Mouse (Mus musculus) embryonic fibroblast, embryonic 13.5 days (primary cell): ENCODE data around the gene Atg7. TPM values are rescaled to one million over a fixed set of nuclear protein-coding genes. Genes with fewer than 3 reads are reported as not detected.

Source experiments
- H3K27ac ChIP-seq: 2 replicates; pipeline ENCODE4 v1.5.1; 2012; ENCODE audit warnings: low read length, control low read depth, inconsistent platforms; ENCODE audit not compliant: insufficient read depth
- H3K4me1 ChIP-seq: 2 replicates; pipeline ENCODE4 v1.6.1; 2011; ENCODE audit warnings: low read length; ENCODE audit not compliant: control insufficient read depth, insufficient read depth
- H3K4me3 ChIP-seq: 2 replicates; pipeline ENCODE4 v1.5.1; 2011; ENCODE audit warnings: mild to moderate bottlenecking, control low read depth, low read length; ENCODE audit not compliant: insufficient read depth
- CTCF ChIP-seq: IDR thresholded peaks from 2 replicates; pipeline ENCODE4 v1.5.1; 2011; ENCODE audit warnings: mild to moderate bottlenecking, control low read depth, low read length, moderate library complexity, borderline replicate concordance; ENCODE audit not compliant: insufficient read depth
- POLR2A ChIP-seq: IDR thresholded peaks from 2 replicates; pipeline ENCODE4 v1.6.1; 2011; ENCODE audit warnings: low read depth, mild to moderate bottlenecking, control low read depth, low read length, moderate library complexity
- polyA plus RNA-seq: library from polyadenylated mRNA; stranded (reverse); fragments of >200 nt; gene quantifications from 2 replicates; pipeline ENCODE4 v1.2.4, GENCODE M21; 2011; ENCODE audit warnings: low read depth; ENCODE audit not compliant: missing spikeins, insufficient read length

The Atg7 gene
- polyA plus RNA-seq, 1 experiment, result 14.8 TPM

GRCm38 (mm10) chr6:114725147-114725575, 82.3 kb downstream of the Atg7 start:
- no peak overlapping the region for H3K27ac ChIP-seq
- TF ChIP-seq POLR2A (no peak), CTCF (no peak)
- H3K4me1 ChIP-seq, result peaks cover 25% of the 10 kb centered on the region
- H3K4me3 ChIP-seq, result no peak overlapping the region

GRCm38 (mm10) chr6:114726681-114727080, 83.8 kb downstream of the Atg7 start:
- H3K4me1 ChIP-seq, result peaks cover 25% of the 10 kb centered on the region
- no peak for TF ChIP-seq POLR2A
- no peak for TF ChIP-seq CTCF
- H3K4me3 ChIP-seq, result no peak overlapping the region
- H3K27ac ChIP-seq, result peak overlapping the region; percentile 57; the same call in 1 of the 2 replicates

GRCm38 (mm10) chr6:114733156-114733555, 90.3 kb downstream of the Atg7 start:
- TF ChIP-seq POLR2A (no peak), CTCF (no peak)
- Histone ChIP-seq H3K4me3 (no peak overlapping the region), H3K27ac (no peak overlapping the region), H3K4me1 (peaks cover 11% of the 10 kb centered on the region)

- no peak overlapping the region for H3K27ac ChIP-seq
- no peak for TF ChIP-seq POLR2A
- TF ChIP-seq CTCF, result no peak
- H3K4me1 ChIP-seq, result peaks cover 11% of the 10 kb centered on the region
- no peak overlapping the region for H3K4me3 ChIP-seq
These were observed 90.8 kb downstream of the Atg7 start for GRCm38 (mm10) chr6:114733681-114734080.

GRCm38 (mm10) chr6:114735054-114735453, 92.2 kb downstream of the Atg7 start:
- TF ChIP-seq POLR2A (no peak), CTCF (no peak)
- Histone ChIP-seq H3K4me3 (no peak overlapping the region), H3K4me1 (peaks cover 11% of the 10 kb centered on the region), H3K27ac (no peak overlapping the region)

- no peak overlapping the region for H3K27ac ChIP-seq
- peaks cover 11% of the 10 kb centered on the region for H3K4me1 ChIP-seq
- TF ChIP-seq POLR2A, result no peak
- no peak for TF ChIP-seq CTCF
- no peak overlapping the region for H3K4me3 ChIP-seq
These were observed 93.5 kb downstream of the Atg7 start for GRCm38 (mm10) chr6:114736355-114736754.

GRCm38 (mm10) chr6:114737181-114737580, 94.3 kb downstream of the Atg7 start:
- H3K27ac ChIP-seq, result no peak overlapping the region
- H3K4me1 ChIP-seq, result peaks cover 11% of the 10 kb centered on the region
- no peak overlapping the region for H3K4me3 ChIP-seq
- TF ChIP-seq POLR2A (no peak), CTCF (no peak)

- H3K4me3 ChIP-seq, result no peak overlapping the region
- no peak for TF ChIP-seq CTCF
- H3K4me1 ChIP-seq, result peaks cover 8% of the 10 kb centered on the region
- no peak overlapping the region for H3K27ac ChIP-seq
These were observed 95.2 kb downstream of the Atg7 start for GRCm38 (mm10) chr6:114737931-114738759.

GRCm38 (mm10) chr6:114738760-114739112, 95.8 kb downstream of the Atg7 start:
- no peak overlapping the region for H3K4me3 ChIP-seq
- TF ChIP-seq POLR2A, result no peak
- TF ChIP-seq CTCF, result no peak

GRCm38 (mm10) chr6:114742209-114743003, 99.5 kb downstream of the Atg7 start:
- no peak for TF ChIP-seq POLR2A
- Histone ChIP-seq H3K4me3 (no peak overlapping the region), H3K4me1 (peaks cover 12% of the 10 kb centered on the region), H3K27ac (no peak overlapping the region)

More at GRCm38 (mm10) chr6:114738760-114739112, 95.8 kb downstream of the Atg7 start:
- Histone ChIP-seq H3K4me1 (peaks cover 5% of the 10 kb centered on the region), H3K27ac (no peak overlapping the region)
